Mouse (Mus musculus): ENCODE data around the gene Vmn1r152.
"Not testable (repeated sequence)": the region's sequence is repeated elsewhere in the genome, so short reads cannot be mapped to it uniquely, and the experiment has no call there.

Gene Vmn1r152

DNA sequence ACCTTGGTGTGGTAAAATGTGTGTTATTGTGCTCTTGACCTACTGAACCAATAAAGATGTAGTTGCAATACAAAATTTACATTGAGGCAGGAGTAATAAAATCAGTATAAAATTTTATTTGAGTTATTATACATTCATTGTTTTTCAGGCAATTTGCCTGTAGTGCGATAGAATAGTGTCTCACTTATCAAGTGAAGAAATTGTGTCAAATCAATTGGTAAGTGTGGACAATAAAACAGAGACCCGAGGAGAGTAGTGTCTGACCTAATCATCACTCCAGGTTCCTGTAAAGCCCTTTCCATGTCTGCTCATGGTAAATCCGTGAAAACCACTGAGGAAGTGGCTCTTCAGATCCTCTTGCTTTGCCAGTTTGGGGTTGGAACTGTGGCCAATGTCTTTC lies at the start of gene Vmn1r152:
Gene Vmn1r152, plus strand, starts transcription at position 301 of the 400 bp plus-strand sequence.
- in situ Hi-C loops (cut with MboI; ENCODE audit: low pct_unique_long_range_greater_than_20kb in 1 of 2, low sequenced_read_pairs in 2 of 2, unreplicated experiment in 1 of 2) = not testable (repeated sequence)

DNA sequence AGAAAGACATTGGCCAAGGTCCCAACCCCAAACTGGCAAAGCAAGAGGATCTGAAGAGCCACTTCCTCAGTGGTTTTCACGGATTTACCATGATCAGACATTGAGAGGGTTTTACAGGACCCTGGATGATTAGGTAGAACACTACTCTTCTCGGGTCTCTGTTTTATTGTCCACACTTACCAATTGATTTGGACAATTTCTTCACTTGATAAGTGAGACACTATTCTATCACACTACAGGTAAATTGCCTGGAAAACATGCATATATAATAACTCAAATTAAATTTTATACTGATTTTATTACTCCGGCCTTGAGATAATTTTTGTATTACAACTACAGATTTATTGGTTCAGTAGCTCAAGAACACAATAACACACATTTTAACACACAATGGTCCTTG lies 23.2 kb upstream of the Vmn1r152 start, which contains the start of gene Vmn1r151:
Gene Vmn1r151, minus strand, starts transcription at position 101 of the 400 bp plus-strand sequence.
- in situ Hi-C loops (cut with MboI; ENCODE audit: low pct_unique_long_range_greater_than_20kb in 1 of 2, low sequenced_read_pairs in 2 of 2, unreplicated experiment in 1 of 2) = not testable (repeated sequence)

DNA sequence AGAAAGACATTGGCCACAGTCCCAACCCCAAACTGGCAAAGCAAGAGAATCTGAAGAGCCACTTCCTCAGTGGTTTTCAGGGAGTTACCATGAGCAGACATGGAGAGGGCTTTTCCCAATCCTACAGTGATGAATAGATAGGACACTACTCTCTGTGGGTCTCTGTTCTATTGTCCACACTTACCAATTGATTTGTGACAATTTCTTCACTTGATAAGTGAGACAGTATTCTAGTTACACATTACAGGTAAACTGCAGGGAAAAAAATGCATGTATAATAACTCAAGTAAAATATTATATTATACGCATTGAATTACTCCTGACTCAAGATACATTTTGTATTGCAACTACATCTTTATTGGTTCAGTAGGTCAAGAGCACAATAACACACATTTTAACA lies 12.0 kb downstream of the Vmn1r152 start, which contains the start of gene Gm8677:
Gene Gm8677, minus strand, starts transcription at position 101 of the 400 bp plus-strand sequence.
- in situ Hi-C loops (cut with MboI; ENCODE audit: low pct_unique_long_range_greater_than_20kb in 1 of 2, low sequenced_read_pairs in 2 of 2, unreplicated experiment in 1 of 2) = not testable (repeated sequence)

DNA sequence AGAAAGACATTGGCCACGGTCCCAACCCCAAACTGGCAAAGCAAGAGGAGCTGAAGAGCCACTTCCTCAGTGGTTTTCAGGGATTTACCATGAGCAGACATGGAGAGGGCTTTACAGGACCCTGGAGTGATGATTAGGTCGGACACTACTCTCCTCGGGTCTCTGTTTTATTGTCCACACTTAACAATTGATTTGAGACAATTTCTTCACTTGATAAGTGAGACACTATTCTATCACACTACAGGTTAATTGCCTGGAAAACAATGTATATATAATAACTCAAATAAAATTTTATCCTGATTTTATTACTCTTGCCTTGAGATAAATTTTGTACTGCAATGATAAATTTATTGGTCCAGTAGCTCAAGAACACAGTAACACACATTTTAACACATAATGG lies 42.5 kb downstream of the Vmn1r152 start, which contains the start of gene Gm4201:
Gene Gm4201, minus strand, starts transcription at position 101 of the 400 bp plus-strand sequence.
- in situ Hi-C loops (cut with MboI; ENCODE audit: low pct_unique_long_range_greater_than_20kb in 1 of 2, low sequenced_read_pairs in 2 of 2, unreplicated experiment in 1 of 2) = not testable (repeated sequence)

Data from mouse embryonic stem cell (cell line).